Mouse (Mus musculus) spleen, adult 2 months (tissue): ENCODE data around the gene F8.

Experiments used
- CTCF ChIP-seq: fragments of 200-500 bp; IDR thresholded peaks from 2 replicates; pipeline ENCODE4 v1.5.1; 2011; ENCODE audit warnings: mild to moderate bottlenecking, inconsistent platforms; ENCODE audit not compliant: insufficient read depth, insufficient read length, insufficient replicate concordance; ENCODE audit errors: extremely low read depth
- POLR2A ChIP-seq: fragments of 200-500 bp; IDR thresholded peaks from 2 replicates; pipeline ENCODE4 v1.6.1; 2011; ENCODE audit warnings: low read depth, low read length, inconsistent platforms

DNA sequence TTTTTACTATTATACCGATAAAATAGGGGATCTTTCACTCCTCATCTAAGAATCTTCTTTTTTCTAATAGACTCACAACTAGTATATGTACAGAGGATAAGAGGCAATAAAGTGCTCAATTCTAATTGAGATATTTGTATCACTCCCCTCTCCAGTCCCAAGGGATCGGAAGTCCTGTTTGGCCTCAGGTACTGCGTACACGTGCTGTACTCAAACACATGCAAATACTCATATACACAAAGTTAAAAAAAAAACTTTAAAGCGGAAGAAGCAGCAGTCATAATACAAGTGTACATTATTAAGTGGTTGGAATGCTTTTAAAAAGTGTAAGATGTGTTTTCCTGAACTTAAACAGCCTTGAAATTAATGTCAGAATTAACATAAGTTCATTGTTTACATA lies 716 bp downstream of the F8 start:
- TF ChIP-seq CTCF = no peak
- TF ChIP-seq POLR2A = no peak
